Mouse (Mus musculus): ENCODE measurements at regions not wholly inside any gene's neighbourhood (a gene's known extent, or its start where the extent isn't known, plus 50 kb on each side); places are given as distances from the start of the nearest gene placed in this dataset.

GRCm38 (mm10) chr14:66472537-66473250, 463.7 kb upstream of the Gulo start:
- TF ChIP-seq POLR2A (IDR thresholded peaks at IDR 0.05; ENCODE audit: borderline replicate concordance, extremely low read depth, insufficient read depth, insufficient read length, poor library complexity, severe bottlenecking) (no peak), CTCF (IDR thresholded peaks at IDR 0.05; ENCODE audit: borderline replicate concordance, extremely low read depth, insufficient read depth, insufficient read length) (no peak)
